Mouse (Mus musculus): ENCODE measurements around the gene Gde1. TPM values are rescaled to one million over a fixed set of nuclear protein-coding genes. Genes with fewer than 3 reads are reported as not detected.

The Gde1 gene
- total RNA-seq (2021) = 100 to 1,000 TPM; 204 to 214 TPM
- long read RNA-seq, experiment 1, transcript Gde1-201 (6 exons, 1,582 nt) = major isoform, 159 of 195 reads
- long read RNA-seq, experiment 1, partial matches to known transcripts = 2 of 195 reads
- long read RNA-seq, experiment 1, other reads (novel, unspliced or antisense) = 34 of 195 reads
- long read RNA-seq, experiment 2, transcript Gde1-201 (6 exons, 1,582 nt) = major isoform, 234 of 289 reads
- long read RNA-seq, experiment 2, partial matches to known transcripts = 0 of 289 reads
- long read RNA-seq, experiment 2, other reads (novel, unspliced or antisense) = 53 of 289 reads

DNA sequence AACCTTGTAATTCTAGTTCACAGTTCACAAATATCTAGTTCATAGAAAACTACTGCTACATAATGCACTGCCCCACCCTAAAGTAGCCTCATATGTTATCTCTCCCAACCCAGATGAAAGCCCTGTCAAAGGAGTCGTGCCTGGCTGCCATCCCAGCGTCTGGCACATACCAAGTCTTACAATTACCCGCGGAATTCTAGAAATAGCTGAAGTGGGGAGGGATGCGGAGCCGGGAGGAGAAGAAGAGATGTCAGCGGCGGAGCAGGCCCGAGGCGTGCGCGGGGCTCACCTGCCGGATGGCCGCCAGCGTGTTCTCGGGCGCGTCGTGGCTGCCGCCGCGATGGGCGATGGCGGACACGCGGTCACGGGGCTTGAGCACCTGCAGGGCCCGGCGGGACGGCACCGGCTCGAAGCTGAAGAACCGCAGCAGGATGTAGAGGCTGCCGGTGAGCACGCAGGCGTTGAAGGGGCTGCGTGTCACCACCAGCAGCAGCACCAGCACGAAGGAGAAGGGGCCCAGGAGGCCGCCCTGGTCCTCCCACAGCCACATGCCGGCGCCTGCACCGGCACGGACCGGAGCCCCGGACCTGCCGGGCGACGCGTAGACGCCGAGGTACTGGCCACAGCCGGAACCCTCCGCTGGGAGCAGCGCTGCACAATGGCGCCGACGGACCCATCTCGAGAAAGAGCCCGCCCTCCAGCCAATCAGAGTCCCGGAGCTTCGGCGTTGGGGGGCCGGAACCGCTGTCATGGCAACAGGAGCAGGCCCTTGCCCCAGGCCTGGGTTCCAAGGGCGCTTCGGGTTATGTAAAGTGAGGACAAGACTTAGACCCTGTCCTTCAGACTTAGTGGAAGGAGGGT, at the start of gene Gde1:
TSS of gene Gde1 (minus strand) at position 678 of the 861 bp plus-strand sequence.
- peak; percentile 34; the same call in 1 of the 2 replicates for TF ChIP-seq CTCF (conservative IDR thresholded peaks at IDR 0.05)
- H3K27ac ChIP-seq = peak within 1 kb of the TSS; percentile 97
- peak within 1 kb of the TSS; percentile 91 for H3K4me3 ChIP-seq
- peak; percentile 92 to 93 for DNase-seq (ENCODE audit: low spot score in 2 of 2)

GRCm38 (mm10) chr7:118751625-118752024, 46.0 kb upstream of the Gde1 start:
- H3K27ac ChIP-seq = no peak overlapping the region
- DNase-seq (ENCODE audit: low spot score in 2 of 2) = no peak
- no peak overlapping the region for H3K4me3 ChIP-seq
- TF ChIP-seq CTCF (conservative IDR thresholded peaks at IDR 0.05) = no peak

DNA sequence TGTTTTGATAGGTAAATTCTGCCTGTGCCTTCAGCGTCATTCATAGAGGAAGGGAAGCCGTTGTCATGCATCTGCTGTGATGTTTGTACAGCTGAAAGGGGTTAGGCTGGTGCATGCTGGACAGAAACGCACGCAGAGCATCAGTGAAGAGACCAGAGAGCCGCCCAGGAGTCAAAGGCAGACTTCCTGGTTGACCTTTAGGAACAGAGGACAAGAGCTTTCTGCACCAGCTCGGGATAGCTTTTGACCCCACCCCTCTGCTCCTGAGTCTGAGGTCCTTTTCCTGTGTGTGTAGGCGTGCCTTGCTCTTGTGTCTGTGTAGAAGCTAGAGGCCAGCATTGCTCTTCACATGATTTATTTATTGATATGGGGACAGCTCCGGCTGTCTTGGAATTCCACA, 44.1 kb upstream of the Gde1 start:
- no peak for TF ChIP-seq CTCF (conservative IDR thresholded peaks at IDR 0.05)
- no peak overlapping the region for H3K4me3 ChIP-seq
- no peak for DNase-seq (ENCODE audit: low spot score in 2 of 2)
- no peak overlapping the region for H3K27ac ChIP-seq

- Histone ChIP-seq H3K4me3 (no peak overlapping the region), H3K27ac (peak overlapping the region; percentile 79)
- DNase-seq (ENCODE audit: low spot score in 2 of 2) = peak; percentile 34 to 60
- no peak for TF ChIP-seq CTCF (conservative IDR thresholded peaks at IDR 0.05)
Measured at GRCm38 (mm10) chr7:118747891-118748672, 42.5 kb upstream of the Gde1 start.

DNA sequence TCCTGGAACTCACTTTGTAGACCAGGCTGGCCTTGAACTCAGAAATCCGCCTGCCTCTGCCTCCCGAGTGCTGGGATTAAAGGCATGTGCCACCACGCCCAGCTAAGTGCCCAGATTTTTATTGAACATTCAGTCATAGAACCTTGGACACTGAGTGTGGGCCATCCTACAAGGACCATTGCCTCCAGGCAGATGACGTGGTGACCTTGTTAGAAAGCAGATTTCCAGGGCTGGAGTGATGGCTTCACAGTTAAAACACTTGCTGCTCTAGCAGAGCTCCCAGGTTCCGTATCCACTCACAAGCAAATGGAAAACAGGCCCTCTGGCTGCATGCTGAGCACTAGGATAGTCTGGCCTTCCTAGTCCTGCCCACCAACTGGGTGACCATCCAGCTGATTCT, 39.2 kb upstream of the Gde1 start:
- no peak overlapping the region for H3K4me3 ChIP-seq
- no peak for TF ChIP-seq CTCF (conservative IDR thresholded peaks at IDR 0.05)
- H3K27ac ChIP-seq = no peak overlapping the region
- no peak for DNase-seq (ENCODE audit: low spot score in 2 of 2)

- no peak for DNase-seq (ENCODE audit: low spot score in 2 of 2)
- no peak for TF ChIP-seq CTCF (conservative IDR thresholded peaks at IDR 0.05)
- Histone ChIP-seq H3K4me3 (no peak overlapping the region), H3K27ac (no peak overlapping the region)
Measured at GRCm38 (mm10) chr7:118742278-118742677, 36.7 kb upstream of the Gde1 start.

- TF ChIP-seq CTCF (conservative IDR thresholded peaks at IDR 0.05) = no peak
- peak overlapping the region; percentile 86 for H3K4me3 ChIP-seq
- DNase-seq (ENCODE audit: low spot score in 2 of 2) = peak; percentile 96 to 97
- peak overlapping the region; percentile 95 for H3K27ac ChIP-seq
Measured at GRCm38 (mm10) chr7:118740532-118741338, 35.2 kb upstream of the Gde1 start.

DNA sequence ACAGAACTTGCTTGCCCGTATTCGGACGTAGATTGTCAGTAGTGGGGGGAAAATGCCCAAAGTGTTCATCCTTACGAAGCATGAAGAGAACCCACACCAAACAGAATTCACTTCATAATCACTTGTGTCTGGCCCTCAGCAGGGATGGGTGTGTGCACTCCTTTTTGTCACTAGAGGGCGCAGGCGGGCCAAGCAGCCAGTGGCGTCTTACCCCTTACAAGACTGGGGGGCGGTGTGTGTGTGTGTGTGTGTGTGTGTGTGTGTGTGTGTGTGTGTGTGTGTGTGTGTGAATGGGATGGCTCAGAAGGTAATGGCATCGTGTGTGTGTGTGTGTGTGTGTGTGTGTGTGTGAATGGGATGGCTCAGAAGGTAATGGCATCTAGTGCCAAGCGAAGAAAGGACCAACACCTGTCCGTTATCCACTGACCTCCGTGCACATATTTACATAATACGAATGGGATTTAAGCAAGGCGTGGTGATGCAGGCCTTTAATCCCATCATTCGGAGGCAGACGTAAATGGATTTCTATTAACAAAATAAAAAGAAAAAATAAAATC, 34.5 kb upstream of the Gde1 start, which contains the start of gene Vps35l:
TSS of gene Vps35l (plus strand) at position 252 of the 557 bp plus-strand sequence.
- DNase-seq (ENCODE audit: low spot score in 2 of 2) = peak; percentile 80 to 84

GRCm38 (mm10) chr7:118738730-118739129, 33.2 kb upstream of the Gde1 start:
- TF ChIP-seq CTCF (conservative IDR thresholded peaks at IDR 0.05) = peak; percentile 70
- Histone ChIP-seq H3K27ac (no peak overlapping the region), H3K4me3 (no peak overlapping the region)
- no peak for DNase-seq (ENCODE audit: low spot score in 2 of 2)

More for the DNA sequence above, 34.5 kb upstream of the Gde1 start, which contains the start of gene Vps35l:
- TF ChIP-seq CTCF (conservative IDR thresholded peaks at IDR 0.05) = peak; percentile 75
- H3K4me3 ChIP-seq = peak within 1 kb of the TSS; percentile 86
- peak within 1 kb of the TSS; percentile 95 for H3K27ac ChIP-seq

DNA sequence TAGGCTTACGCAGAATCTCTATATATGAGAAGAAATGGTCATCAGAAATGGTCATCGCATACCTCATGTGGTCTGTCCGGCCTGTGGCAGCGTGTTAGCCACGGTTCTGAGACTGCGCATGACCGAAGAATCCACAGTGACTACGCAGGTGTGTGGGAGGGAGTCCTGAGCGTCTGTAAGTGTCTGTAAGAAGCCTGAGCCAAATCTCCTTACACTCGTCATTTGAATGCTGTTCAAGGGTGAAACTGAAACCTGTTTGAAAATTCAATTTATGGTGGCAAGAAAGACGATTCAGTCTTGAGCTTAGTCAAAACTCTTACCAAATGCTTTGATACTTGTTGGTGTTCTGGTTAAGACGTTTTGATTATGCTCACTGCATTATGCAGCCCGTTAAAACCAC, 27.6 kb upstream of the Gde1 start:
- no peak for TF ChIP-seq CTCF (conservative IDR thresholded peaks at IDR 0.05)
- DNase-seq (ENCODE audit: low spot score in 2 of 2) = no peak

DNA sequence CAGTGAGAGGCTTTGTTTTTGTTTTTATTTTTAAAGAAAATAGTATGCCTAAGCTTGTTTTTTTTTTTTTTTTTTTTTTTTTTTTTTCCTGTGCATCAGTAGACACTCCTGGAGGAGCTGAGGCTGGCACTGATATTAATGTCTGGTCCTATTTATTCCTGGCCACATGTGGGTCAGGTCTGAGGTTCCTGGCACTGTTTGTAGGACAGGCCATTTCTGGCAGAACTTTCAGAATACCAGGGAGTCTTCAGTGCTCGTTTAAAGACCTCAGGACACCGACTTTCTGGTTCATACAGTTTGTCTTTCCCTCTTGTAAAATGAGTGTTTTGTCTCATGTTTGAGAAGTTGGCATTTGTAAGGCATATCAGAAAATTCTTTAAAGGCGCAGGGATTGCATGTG, 26.2 kb upstream of the Gde1 start:
- Histone ChIP-seq H3K27ac (no peak overlapping the region), H3K4me3 (no peak overlapping the region)
- TF ChIP-seq CTCF (conservative IDR thresholded peaks at IDR 0.05) = no peak
- DNase-seq (ENCODE audit: low spot score in 2 of 2) = no peak

More for the DNA sequence above, 27.6 kb upstream of the Gde1 start:
- Histone ChIP-seq H3K27ac (no peak overlapping the region), H3K4me3 (no peak overlapping the region)

Measured in layer of hippocampus, adult 2 months (tissue).